Comparison of ENCODE assay signal across 8 mouse cellular contexts in genomic region chr2:163658941-163659340, GRCm38 (mm10). TPM values are rescaled to one million over a fixed set of nuclear protein-coding genes. Genes with fewer than 3 reads are reported as not detected.
DNase-seq lines count a peak whose midpoint lies in the region; ATAC-seq and TF ChIP-seq lines count a peak whose summit lies in the region.

No protein-coding gene starts in this region.

- peak overlapping the region; percentile 84 for H3K4me3 ChIP-seq in G1E (ENCODE audit: low read depth, low read length)
- peak overlapping the region; percentile 82 for H3K4me3 ChIP-seq in forebrain, embryonic 10.5 days
- peak overlapping the region; percentile 85 for H3K4me3 ChIP-seq in intestine, embryonic 16.5 days (ENCODE audit: low read length)
- H3K4me3 ChIP-seq in lung, embryonic 16.5 days (ENCODE audit: low read length): peak overlapping the region; percentile 86
- peak overlapping the region; percentile 86 for H3K4me3 ChIP-seq in stomach, postnatal 0 days (ENCODE audit: low read depth, low read length)

- H3K4me1 ChIP-seq in G1E (ENCODE audit: insufficient read depth, low read depth, low read length): peaks cover 38% of the 10 kb centered on the region
- H3K4me1 ChIP-seq in forebrain, embryonic 10.5 days: peaks cover 36% of the 10 kb centered on the region
- peaks cover 5% of the 10 kb centered on the region; the same call in 1 of the 2 replicates for H3K4me1 ChIP-seq in intestine, embryonic 16.5 days (ENCODE audit: control insufficient read depth, insufficient read depth, low read length)
- peaks cover 9% of the 10 kb centered on the region; the same call in 1 of the 2 replicates for H3K4me1 ChIP-seq in lung, embryonic 16.5 days (replicated peaks; ENCODE audit: control insufficient read depth, insufficient read depth, low read length)
- no peaks in the 10 kb centered on the region for H3K4me1 ChIP-seq in stomach, postnatal 0 days (replicated peaks; ENCODE audit: control insufficient read depth, insufficient read depth)

- no peak for TF ChIP-seq EP300 in stomach, postnatal 0 days (optimal IDR thresholded peaks at IDR 0.05)

- H3K4me2 ChIP-seq in intestine, embryonic 16.5 days (ENCODE audit: low read depth, low read length): peak overlapping the region; percentile 77
- peak overlapping the region; percentile 63 for H3K4me2 ChIP-seq in lung, embryonic 16.5 days (ENCODE audit: low read depth, low read length)
- H3K4me2 ChIP-seq in stomach, postnatal 0 days (replicated peaks; ENCODE audit: low read depth): peak overlapping the region; percentile 51

- no peak for ATAC-seq in G1E (ENCODE audit: extremely low read depth, insufficient number of reproducible peaks, low FRiP score, poor library complexity, severe bottlenecking)
- peak; percentile 75 for ATAC-seq in intestine, embryonic 16.5 days
- ATAC-seq in lung, embryonic 16.5 days (ENCODE audit: low read depth): peak; percentile 43
- ATAC-seq in stomach, postnatal 0 days (ENCODE audit: low FRiP score, low TSS enrichment): peak; percentile 50

- H3K9ac ChIP-seq in intestine, embryonic 16.5 days (ENCODE audit: low read depth, low read length): peak overlapping the region; percentile 87
- H3K9ac ChIP-seq in lung, embryonic 16.5 days (ENCODE audit: low read length): peak overlapping the region; percentile 90
- H3K9ac ChIP-seq in stomach, postnatal 0 days (ENCODE audit: low read length): no peak overlapping the region; the same call in 1 of the 2 replicates

- DNase-seq in adrenal gland, postnatal 10 days: peak; percentile 69
- no peak for DNase-seq in adrenal gland, postnatal 25 days
- no peak for DNase-seq in G1E (ENCODE audit: low spot score)
- DNase-seq in forebrain, embryonic 10.5 days (ENCODE audit: extremely low spot score, low spot score): no peak
- peak; percentile 39 for DNase-seq in stomach, postnatal 0 days (ENCODE audit: low spot score)
- no peak for DNase-seq in thymus, postnatal 0 days (ENCODE audit: low spot score)

- peak overlapping the region; percentile 96 for H3K27ac ChIP-seq in forebrain, embryonic 10.5 days
- peak overlapping the region; percentile 81 for H3K27ac ChIP-seq in intestine, embryonic 16.5 days (ENCODE audit: low read length)
- H3K27ac ChIP-seq in lung, embryonic 16.5 days (ENCODE audit: low read length): peak overlapping the region; percentile 69
- H3K27ac ChIP-seq in stomach, postnatal 0 days (replicated peaks): no peak overlapping the region; the same call in 1 of the 2 replicates

- no peaks in the 10 kb centered on the region for H3K9me3 ChIP-seq in G1E (replicated peaks)
- 0 out of 2 replicates have a peak, but pooled peaks cover 3% of the 10 kb centered on the region for H3K9me3 ChIP-seq in forebrain, embryonic 10.5 days
- no peaks in the 10 kb centered on the region for H3K9me3 ChIP-seq in intestine, embryonic 16.5 days (ENCODE audit: control insufficient read depth, low read length)
- H3K9me3 ChIP-seq in lung, embryonic 16.5 days (ENCODE audit: control insufficient read depth, low read length): no peaks in the 10 kb centered on the region
- no peaks in the 10 kb centered on the region for H3K9me3 ChIP-seq in stomach, postnatal 0 days (ENCODE audit: control insufficient read depth, low read length)

- 2% methylated on average over 8 of the region's 8 CpGs for WGBS in forebrain, embryonic 10.5 days
- 1% methylated on average over 8 of the region's 8 CpGs for WGBS in intestine, embryonic 16.5 days
- WGBS in lung, embryonic 16.5 days: 0% methylated on average over 8 of the region's 8 CpGs
- WGBS in stomach, postnatal 0 days: 2% methylated on average over 8 of the region's 8 CpGs

- H3K36me3 ChIP-seq in G1E (replicated peaks): peaks cover 23% of the 10 kb centered on the region
- H3K36me3 ChIP-seq in forebrain, embryonic 10.5 days (replicated peaks): peaks cover 8% of the 10 kb centered on the region; the same call in 1 of the 2 replicates
- no peaks in the 10 kb centered on the region for H3K36me3 ChIP-seq in intestine, embryonic 16.5 days (ENCODE audit: control insufficient read depth, insufficient read depth, low read length)
- H3K36me3 ChIP-seq in lung, embryonic 16.5 days (ENCODE audit: control insufficient read depth, insufficient read depth, low read length): no peaks in the 10 kb centered on the region
- no peaks in the 10 kb centered on the region for H3K36me3 ChIP-seq in stomach, postnatal 0 days (ENCODE audit: control insufficient read depth, insufficient read depth, low read length)

- no peak for TF ChIP-seq CTCF in G1E (IDR thresholded peaks at IDR 0.05; ENCODE audit: low read depth, low read length)
- TF ChIP-seq CTCF in stomach, postnatal 0 days (IDR thresholded peaks at IDR 0.05; ENCODE audit: low read depth): no peak

- H3K27me3 ChIP-seq in G1E (ENCODE audit: insufficient read depth, low read length): no peaks in the 10 kb centered on the region
- H3K27me3 ChIP-seq in forebrain, embryonic 10.5 days (ENCODE audit: poor library complexity, severe bottlenecking): no peaks in the 10 kb centered on the region
- H3K27me3 ChIP-seq in intestine, embryonic 16.5 days (replicated peaks; ENCODE audit: control insufficient read depth, insufficient read depth, low read length): no peaks in the 10 kb centered on the region
- H3K27me3 ChIP-seq in lung, embryonic 16.5 days (ENCODE audit: control insufficient read depth, insufficient read depth, low read depth, low read length): no peaks in the 10 kb centered on the region
- no peaks in the 10 kb centered on the region for H3K27me3 ChIP-seq in stomach, postnatal 0 days (ENCODE audit: control insufficient read depth, insufficient read depth, low read length)

RNA-seq across cellular contexts. Expression of gene Pkig, which starts 0.8 kb away (rescaled TPM):
- total RNA-seq in adrenal gland, postnatal 10 days (2021): 10 to 100 TPM; 46.9 to 60.8 TPM
- total RNA-seq in adrenal gland, postnatal 25 days (2021): 42.5 and 47.7 TPM in 2 replicates
- total RNA-seq in G1E (2014; fragmentation: Nextera tagmentation): 17.7 and 47.9 TPM in 2 replicates
- 28.1 and 28.8 TPM in 2 replicates for total RNA-seq in G1E (2017)
- polyA plus RNA-seq in G1E (2012): 166 and 211 TPM in 2 replicates
- 212 and 215 TPM in 2 replicates for polyA plus RNA-seq in forebrain, embryonic 10.5 days (2016; fragmentation: Nextera tagmentation; extraction: Ambion mirVana)
- polyA plus RNA-seq in intestine, embryonic 16.5 days (2015; fragmentation: Nextera tagmentation; extraction: Ambion mirVana): 115 and 122 TPM in 2 replicates
- 133 and 134 TPM in 2 replicates for polyA plus RNA-seq in lung, embryonic 16.5 days (2015; fragmentation: Nextera tagmentation; extraction: Ambion mirVana)
- 60.9 and 66.3 TPM in 2 replicates for polyA plus RNA-seq in stomach, postnatal 0 days (2015; fragmentation: Nextera tagmentation; extraction: Ambion mirVana)
- polyA plus RNA-seq in thymus, postnatal 0 days (2015; fragmentation: Nextera tagmentation; extraction: Ambion mirVana): 63.5 and 66.1 TPM in 2 replicates

RNA-seq across cellular contexts. Expression of gene Serinc3, which starts 14.0 kb away (rescaled TPM):
- 100 to 1,000 TPM; 350 to 392 TPM for total RNA-seq in adrenal gland, postnatal 10 days (2021)
- total RNA-seq in adrenal gland, postnatal 25 days (2021): 482 and 571 TPM in 2 replicates
- total RNA-seq in G1E (2014; fragmentation: Nextera tagmentation) (71.8 and 156 TPM in 2 replicates), G1E (2017) (51.6 and 55.0 TPM in 2 replicates)
- polyA plus RNA-seq in G1E (2012): 5.8 and 7.2 TPM in 2 replicates
- 22.1 and 24.1 TPM in 2 replicates for polyA plus RNA-seq in forebrain, embryonic 10.5 days (2016; fragmentation: Nextera tagmentation; extraction: Ambion mirVana)
- polyA plus RNA-seq in intestine, embryonic 16.5 days (2015; fragmentation: Nextera tagmentation; extraction: Ambion mirVana): 55.4 and 57.1 TPM in 2 replicates
- 71.5 and 72.8 TPM in 2 replicates for polyA plus RNA-seq in lung, embryonic 16.5 days (2015; fragmentation: Nextera tagmentation; extraction: Ambion mirVana)
- 35.8 and 36.4 TPM in 2 replicates for polyA plus RNA-seq in stomach, postnatal 0 days (2015; fragmentation: Nextera tagmentation; extraction: Ambion mirVana)
- polyA plus RNA-seq in thymus, postnatal 0 days (2015; fragmentation: Nextera tagmentation; extraction: Ambion mirVana): 74.1 and 74.4 TPM in 2 replicates

RNA-seq across cellular contexts. Expression of gene Ttpal, which starts 56.8 kb away (rescaled TPM):
- 10 to 100 TPM; 24.8 to 26.4 TPM for total RNA-seq in adrenal gland, postnatal 10 days (2021)
- total RNA-seq in adrenal gland, postnatal 25 days (2021): 29.4 and 30.0 TPM in 2 replicates
- total RNA-seq in G1E (2014; fragmentation: Nextera tagmentation) (20.5 and 23.0 TPM in 2 replicates), G1E (2017) (18.4 and 22.3 TPM in 2 replicates)
- polyA plus RNA-seq in G1E (2012): 13.8 and 18.2 TPM in 2 replicates
- polyA plus RNA-seq in forebrain, embryonic 10.5 days (2016; fragmentation: Nextera tagmentation; extraction: Ambion mirVana): 32.3 and 34.5 TPM in 2 replicates
- 22.2 and 22.9 TPM in 2 replicates for polyA plus RNA-seq in intestine, embryonic 16.5 days (2015; fragmentation: Nextera tagmentation; extraction: Ambion mirVana)
- 29.5 and 31.2 TPM in 2 replicates for polyA plus RNA-seq in lung, embryonic 16.5 days (2015; fragmentation: Nextera tagmentation; extraction: Ambion mirVana)
- polyA plus RNA-seq in stomach, postnatal 0 days (2015; fragmentation: Nextera tagmentation; extraction: Ambion mirVana): 19.9 and 20.8 TPM in 2 replicates
- polyA plus RNA-seq in thymus, postnatal 0 days (2015; fragmentation: Nextera tagmentation; extraction: Ambion mirVana): 33.0 and 34.4 TPM in 2 replicates

Comparison
In these comparisons a context has a peak if more than half of its experiments do, and no peak if none do; other contexts are left out.
1. DNase-seq: peak in adrenal gland, postnatal 10 days (single experiment) and stomach, postnatal 0 days (single experiment); none in adrenal gland, postnatal 25 days (single experiment), G1E (single experiment), forebrain, embryonic 10.5 days (single experiment) and thymus, postnatal 0 days (single experiment).
2. Peak in every context shown above with its lines, with median percentiles within 50 percentile points of each other: H3K4me3 ChIP-seq and H3K4me2 ChIP-seq.